Mouse (Mus musculus) embryonic facial prominence, embryonic 11.5 days (tissue): ENCODE measurements around the gene Myo3b. TPM values are rescaled to one million over a fixed set of nuclear protein-coding genes. Genes with fewer than 3 reads are reported as not detected.

Experiments used
- ATAC-seq: fragments of 200-750 bp; cut with Nextera tagmentation; replicated peaks from 2 replicates; pipeline ENCODE4 v1.8.0; 2017; ENCODE audit warnings: low read depth; ENCODE audit not compliant: insufficient number of reproducible peaks, low FRiP score, low TSS enrichment
- DNase-seq: peaks from one replicate; pipeline ENCODE4 v3.0.0-alpha.2; 2015; ENCODE audit warnings: low spot score
- H3K27ac ChIP-seq: fragments of 300-500 bp; sonication (generic); replicated peaks from 2 replicates; pipeline ENCODE4 v1.5.1; 2014; ENCODE audit warnings: mild to moderate bottlenecking, low read depth, low read length, control low read depth
- H3K27me3 ChIP-seq: fragments of 300-500 bp; sonication (generic); 2 replicates; pipeline ENCODE4 v1.6.1; 2014; ENCODE audit warnings: mild to moderate bottlenecking, low read length, moderate library complexity, mixed read lengths; ENCODE audit not compliant: control insufficient read depth, insufficient read depth
- H3K36me3 ChIP-seq: fragments of 300-500 bp; sonication (generic); replicated peaks from 2 replicates; pipeline ENCODE4 v1.6.1; 2014; ENCODE audit warnings: low read depth, mild to moderate bottlenecking, low read length, moderate library complexity, mixed read lengths; ENCODE audit not compliant: control insufficient read depth, insufficient read depth
- H3K4me1 ChIP-seq: fragments of 300-500 bp; sonication (generic); 2 replicates; pipeline ENCODE4 v1.6.1; 2014; ENCODE audit warnings: low read length, mixed read lengths; ENCODE audit not compliant: control insufficient read depth, insufficient read depth
- H3K4me2 ChIP-seq: fragments of 300-500 bp; sonication (generic); 2 replicates; pipeline ENCODE4 v1.6.1; 2014; ENCODE audit warnings: low read depth, mild to moderate bottlenecking, control low read depth, low read length, moderate library complexity
- H3K4me3 ChIP-seq: fragments of 300-500 bp; sonication (generic); 2 replicates; pipeline ENCODE4 v1.5.1; 2014; ENCODE audit warnings: low read depth, low read length, control low read depth
- H3K9ac ChIP-seq: fragments of 300-500 bp; sonication (generic); replicated peaks from 2 replicates; pipeline ENCODE4 v1.6.1; 2014; ENCODE audit warnings: mild to moderate bottlenecking, control low read depth, low read length
- H3K9me3 ChIP-seq: fragments of 300-500 bp; sonication (generic); replicated peaks from 2 replicates; pipeline ENCODE4 v1.6.1; 2016; ENCODE audit warnings: mild to moderate bottlenecking, low read length, inconsistent platforms, mixed read lengths; ENCODE audit not compliant: control insufficient read depth
- WGBS: fragments of 180-500 bp; shearing (Covaris S2); extraction: QIAGEN DNeasy Blood & Tissue Kit; methylation state at CpG from one replicate; pipeline ENCODE4 v1.1.7; 2014; 5-methylcytosine and 5-hydroxymethylcytosine counted together
- polyA plus RNA-seq: library from polyadenylated mRNA; unstranded; fragments of >200 nt; fragmentation: Nextera tagmentation; extraction: Ambion mirVana; gene quantifications from 2 replicates; pipeline ENCODE4 v1.2.1, GENCODE M21; 2014

Gene Myo3b
- polyA plus RNA-seq, 1 experiment from 2014 or later, result 0.07 TPM

- ATAC-seq (no peak), DNase-seq (no peak)
- H3K27me3 ChIP-seq, result no peaks in the 10 kb centered on the region
- H3K4me3 ChIP-seq, result no peak overlapping the region
- WGBS, result 82% methylated on average over 17 of the region's 17 CpGs
- no peak overlapping the region for H3K4me2 ChIP-seq
- no peaks in the 10 kb centered on the region for H3K4me1 ChIP-seq
- no peaks in the 10 kb centered on the region for H3K9me3 ChIP-seq
- H3K36me3 ChIP-seq, result no peaks in the 10 kb centered on the region
- H3K27ac ChIP-seq, result no peak overlapping the region
- no peak overlapping the region for H3K9ac ChIP-seq
Observed at GRCm38 (mm10) chr2:70083444-70084020, 44.6 kb downstream of the Myo3b start.

GRCm38 (mm10) chr2:70091261-70091660, 52.3 kb downstream of the Myo3b start:
- no peak for DNase-seq
- 65% methylated on average over 2 of the region's 2 CpGs for WGBS

GRCm38 (mm10) chr2:70091801-70092522, 53.0 kb downstream of the Myo3b start:
- H3K9ac ChIP-seq, result no peak overlapping the region
- H3K4me3 ChIP-seq, result no peak overlapping the region
- DNase-seq (no peak), ATAC-seq (no peak)
- no peak overlapping the region for H3K4me2 ChIP-seq
- no peak overlapping the region for H3K27ac ChIP-seq
- no peaks in the 10 kb centered on the region for H3K4me1 ChIP-seq
- WGBS, result 58% methylated on average over 10 of the region's 10 CpGs
- no peaks in the 10 kb centered on the region; the same call in 1 of the 2 replicates for H3K27me3 ChIP-seq
- no peaks in the 10 kb centered on the region for H3K9me3 ChIP-seq
- no peaks in the 10 kb centered on the region for H3K36me3 ChIP-seq

More at GRCm38 (mm10) chr2:70091261-70091660, 52.3 kb downstream of the Myo3b start:
- H3K27ac ChIP-seq, result no peak overlapping the region
- no peaks in the 10 kb centered on the region for H3K36me3 ChIP-seq
- no peak overlapping the region for H3K4me2 ChIP-seq
- no peaks in the 10 kb centered on the region for H3K4me1 ChIP-seq
- H3K9me3 ChIP-seq, result no peaks in the 10 kb centered on the region
- no peak overlapping the region for H3K4me3 ChIP-seq
- H3K9ac ChIP-seq, result no peak overlapping the region
- no peak for ATAC-seq
- no peaks in the 10 kb centered on the region for H3K27me3 ChIP-seq

GRCm38 (mm10) chr2:70092665-70093064, 53.7 kb downstream of the Myo3b start:
- WGBS, result 63% methylated on average over 3 of the region's 3 CpGs
- H3K27me3 ChIP-seq, result no peaks in the 10 kb centered on the region; the same call in 1 of the 2 replicates
- no peak overlapping the region for H3K27ac ChIP-seq
- H3K9me3 ChIP-seq, result no peaks in the 10 kb centered on the region
- no peak overlapping the region for H3K9ac ChIP-seq
- DNase-seq (no peak), ATAC-seq (no peak)
- H3K4me3 ChIP-seq, result no peak overlapping the region
- H3K4me1 ChIP-seq, result no peaks in the 10 kb centered on the region
- no peak overlapping the region for H3K4me2 ChIP-seq
- no peaks in the 10 kb centered on the region for H3K36me3 ChIP-seq

GRCm38 (mm10) chr2:70094446-70094845, 55.5 kb downstream of the Myo3b start:
- Histone ChIP-seq H3K9me3 (no peaks in the 10 kb centered on the region), H3K27me3 (no peaks in the 10 kb centered on the region; the same call in 1 of the 2 replicates), H3K4me2 (no peak overlapping the region), H3K27ac (no peak overlapping the region), H3K4me3 (no peak overlapping the region), H3K36me3 (no peaks in the 10 kb centered on the region), H3K4me1 (no peaks in the 10 kb centered on the region), H3K9ac (no peak overlapping the region)
- 75% methylated on average over 5 of the region's 5 CpGs for WGBS
- no peak for ATAC-seq
- no peak for DNase-seq

GRCm38 (mm10) chr2:70097229-70098095, 58.5 kb downstream of the Myo3b start:
- Histone ChIP-seq H3K36me3 (no peaks in the 10 kb centered on the region), H3K9me3 (no peaks in the 10 kb centered on the region), H3K27me3 (no peaks in the 10 kb centered on the region; the same call in 1 of the 2 replicates), H3K4me1 (no peaks in the 10 kb centered on the region), H3K9ac (no peak overlapping the region), H3K4me3 (no peak overlapping the region), H3K27ac (no peak overlapping the region), H3K4me2 (no peak overlapping the region)
- no peak for DNase-seq
- ATAC-seq, result no peak
- 79% methylated on average over 15 of the region's 15 CpGs for WGBS

- no peaks in the 10 kb centered on the region for H3K9me3 ChIP-seq
- no peaks in the 10 kb centered on the region; the same call in 1 of the 2 replicates for H3K27me3 ChIP-seq
- no peak overlapping the region for H3K4me2 ChIP-seq
- no peaks in the 10 kb centered on the region for H3K4me1 ChIP-seq
- H3K9ac ChIP-seq, result no peak overlapping the region
- no peak for DNase-seq
- no peak overlapping the region for H3K27ac ChIP-seq
- no peak overlapping the region for H3K4me3 ChIP-seq
- ATAC-seq, result no peak
- H3K36me3 ChIP-seq, result no peaks in the 10 kb centered on the region
- 84% methylated on average over 4 of the region's 4 CpGs for WGBS
Observed at GRCm38 (mm10) chr2:70099459-70099858, 60.5 kb downstream of the Myo3b start.
